Mouse (Mus musculus) midbrain, embryonic 14.5 days (tissue): Measurements from ENCODE around the gene Sf1. TPM values are rescaled to one million over a fixed set of nuclear protein-coding genes. Genes with fewer than 3 reads are reported as not detected.

Experiments used
- ATAC-seq: fragments of 200-750 bp; cut with Nextera tagmentation; 2 replicates; pipeline ENCODE4 v1.8.0; 2017; ENCODE audit warnings: moderate number of reproducible peaks, moderate library complexity; ENCODE audit not compliant: low FRiP score, low TSS enrichment
- DNase-seq: peaks from one replicate; pipeline ENCODE4 v3.0.0-alpha.2; 2015
- H3K27ac ChIP-seq: fragments of 300-500 bp; sonication (generic); replicated peaks from 2 replicates; pipeline ENCODE4 v1.5.1; 2014; ENCODE audit warnings: mild to moderate bottlenecking, low read depth, low read length, moderate library complexity
- H3K27me3 ChIP-seq: fragments of 300-500 bp; sonication (generic); 2 replicates; pipeline ENCODE4 v1.6.1; 2014; ENCODE audit warnings: low read length, control low read depth, mixed read lengths; ENCODE audit not compliant: control insufficient read depth, insufficient read depth
- H3K36me3 ChIP-seq: fragments of 300-500 bp; sonication (generic); 2 replicates; pipeline ENCODE4 v1.6.1; 2014; ENCODE audit warnings: low read length, control low read depth; ENCODE audit not compliant: control insufficient read depth, insufficient read depth
- H3K4me1 ChIP-seq: fragments of 300-500 bp; sonication (generic); 2 replicates; pipeline ENCODE4 v1.6.1; 2014; ENCODE audit warnings: mild to moderate bottlenecking, antibody characterized with exemption, low read length, control low read depth; ENCODE audit not compliant: control insufficient read depth, insufficient read depth
- H3K4me2 ChIP-seq: fragments of 300-500 bp; sonication (generic); 2 replicates; pipeline ENCODE4 v1.6.1; 2014; ENCODE audit warnings: mild to moderate bottlenecking, low read length, moderate library complexity
- H3K4me3 ChIP-seq: fragments of 300-500 bp; sonication (generic); replicated peaks from 2 replicates; pipeline ENCODE4 v1.5.1; 2014; ENCODE audit warnings: low read depth, low read length
- H3K9ac ChIP-seq: fragments of 300-500 bp; sonication (generic); replicated peaks from 2 replicates; pipeline ENCODE4 v1.6.1; 2014; ENCODE audit warnings: mild to moderate bottlenecking, low read length, moderate library complexity
- H3K9me3 ChIP-seq: fragments of 300-500 bp; sonication (generic); 2 replicates; pipeline ENCODE4 v1.6.1; 2016; ENCODE audit warnings: low read length, control low read depth, mixed read lengths; ENCODE audit not compliant: control insufficient read depth
- WGBS: fragments of 180-500 bp; shearing (Covaris S2); extraction: QIAGEN DNeasy Blood & Tissue Kit; methylation state at CpG from one replicate; pipeline ENCODE4 v1.1.7; 2014; 5-methylcytosine and 5-hydroxymethylcytosine counted together
- polyA plus RNA-seq: library from polyadenylated mRNA; unstranded; fragments of >200 nt; fragmentation: Nextera tagmentation; extraction: Ambion mirVana; gene quantifications from 2 replicates; pipeline ENCODE4 v1.2.1, GENCODE M21; 2014

Sf1 gene
- polyA plus RNA-seq, 1 experiment from 2014 or later = 125 TPM

GRCm38 (mm10) chr19:6384954-6385353 is 21.5 kb downstream of the Sf1 start:
- no peak for DNase-seq
- H3K4me2 ChIP-seq = no peak overlapping the region
- 0 out of 2 replicates have a peak, but pooled peaks cover 2% of the 10 kb centered on the region for H3K36me3 ChIP-seq
- H3K27me3 ChIP-seq = no peaks in the 10 kb centered on the region
- H3K27ac ChIP-seq = no peak overlapping the region
- no peak overlapping the region for H3K9ac ChIP-seq
- 0 out of 2 replicates have a peak, but pooled peaks cover 3% of the 10 kb centered on the region for H3K4me1 ChIP-seq
- ATAC-seq = no peak
- H3K9me3 ChIP-seq = no peaks in the 10 kb centered on the region
- H3K4me3 ChIP-seq = no peak overlapping the region
- 89% methylated on average over 11 of the region's 11 CpGs for WGBS

GRCm38 (mm10) chr19:6385419-6385818 is 21.9 kb downstream of the Sf1 start:
- ATAC-seq = no peak
- no peak for DNase-seq
- Histone ChIP-seq H3K27ac (no peak overlapping the region), H3K9ac (no peak overlapping the region), H3K4me3 (no peak overlapping the region), H3K36me3 (0 out of 2 replicates have a peak, but pooled peaks cover 2% of the 10 kb centered on the region), H3K27me3 (no peaks in the 10 kb centered on the region), H3K9me3 (no peaks in the 10 kb centered on the region), H3K4me1 (0 out of 2 replicates have a peak, but pooled peaks cover 3% of the 10 kb centered on the region), H3K4me2 (no peak overlapping the region)
- 79% methylated on average over 5 of the region's 5 CpGs for WGBS

- H3K9ac ChIP-seq = no peak overlapping the region
- no peak for ATAC-seq
- 79% methylated on average over 7 of the region's 7 CpGs for WGBS
- H3K36me3 ChIP-seq = 0 out of 2 replicates have a peak, but pooled peaks cover 2% of the 10 kb centered on the region
- no peak overlapping the region for H3K4me2 ChIP-seq
- DNase-seq = no peak
- 0 out of 2 replicates have a peak, but pooled peaks cover 3% of the 10 kb centered on the region for H3K4me1 ChIP-seq
- no peak overlapping the region for H3K4me3 ChIP-seq
- H3K27me3 ChIP-seq = no peaks in the 10 kb centered on the region
- no peak overlapping the region for H3K27ac ChIP-seq
- H3K9me3 ChIP-seq = no peaks in the 10 kb centered on the region
Observed at GRCm38 (mm10) chr19:6385821-6386220, 22.3 kb downstream of the Sf1 start.

GRCm38 (mm10) chr19:6386234-6386633 is 22.7 kb downstream of the Sf1 start:
- H3K4me2 ChIP-seq = no peak overlapping the region
- no peak overlapping the region for H3K4me3 ChIP-seq
- no peak overlapping the region for H3K27ac ChIP-seq
- whole genome bisulfite sequencing = 67% methylated on average over 9 of the region's 9 CpGs
- ATAC-seq = no peak
- H3K27me3 ChIP-seq = no peaks in the 10 kb centered on the region
- no peaks in the 10 kb centered on the region for H3K9me3 ChIP-seq
- no peak for DNase-seq
- H3K4me1 ChIP-seq = 0 out of 2 replicates have a peak, but pooled peaks cover 3% of the 10 kb centered on the region
- H3K36me3 ChIP-seq = no peaks in the 10 kb centered on the region
- H3K9ac ChIP-seq = no peak overlapping the region

- H3K9ac ChIP-seq = no peak overlapping the region
- H3K27ac ChIP-seq = no peak overlapping the region
- ATAC-seq (no peak), DNase-seq (no peak)
- 84% methylated on average over 13 of the region's 13 CpGs for WGBS
- no peaks in the 10 kb centered on the region for H3K9me3 ChIP-seq
- no peak overlapping the region for H3K4me3 ChIP-seq
- H3K4me2 ChIP-seq = no peak overlapping the region
- no peaks in the 10 kb centered on the region for H3K36me3 ChIP-seq
- H3K27me3 ChIP-seq = no peaks in the 10 kb centered on the region
- H3K4me1 ChIP-seq = 0 out of 2 replicates have a peak, but pooled peaks cover 3% of the 10 kb centered on the region
Observed at GRCm38 (mm10) chr19:6388006-6388405, 24.5 kb downstream of the Sf1 start.

GRCm38 (mm10) chr19:6389803-6390202 is 26.3 kb downstream of the Sf1 start:
- H3K27ac ChIP-seq = no peak overlapping the region
- peak overlapping the region; percentile 53 for H3K4me2 ChIP-seq
- no peaks in the 10 kb centered on the region for H3K36me3 ChIP-seq
- peak overlapping the region; percentile 34; the same call in 1 of the 2 replicates for H3K9ac ChIP-seq
- no peaks in the 10 kb centered on the region for H3K4me1 ChIP-seq
- ATAC-seq (no peak), DNase-seq (peak; percentile 48)
- H3K27me3 ChIP-seq = no peaks in the 10 kb centered on the region
- peak overlapping the region; percentile 26 for H3K4me3 ChIP-seq
- WGBS = 9% methylated on average over 16 of the region's 16 CpGs
- no peaks in the 10 kb centered on the region for H3K9me3 ChIP-seq

GRCm38 (mm10) chr19:6390251-6390650 is 26.8 kb downstream of the Sf1 start:
- H3K9me3 ChIP-seq = no peaks in the 10 kb centered on the region
- ATAC-seq = no peak

GRCm38 (mm10) chr19:6392743-6393393 is 29.4 kb downstream of the Sf1 start:
- no peaks in the 10 kb centered on the region for H3K4me1 ChIP-seq
- 96% methylated on average over 14 of the region's 14 CpGs for WGBS
- no peak overlapping the region for H3K27ac ChIP-seq
- H3K9ac ChIP-seq = no peak overlapping the region
- H3K36me3 ChIP-seq = no peaks in the 10 kb centered on the region
- no peak overlapping the region for H3K4me3 ChIP-seq
- H3K9me3 ChIP-seq = no peaks in the 10 kb centered on the region
- H3K27me3 ChIP-seq = no peaks in the 10 kb centered on the region
- DNase-seq (no peak), ATAC-seq (no peak)
- H3K4me2 ChIP-seq = no peak overlapping the region

More at GRCm38 (mm10) chr19:6390251-6390650, 26.8 kb downstream of the Sf1 start:
- H3K27ac ChIP-seq = no peak overlapping the region
- 63% methylated on average over 6 of the region's 6 CpGs for WGBS
- no peaks in the 10 kb centered on the region for H3K27me3 ChIP-seq
- no peaks in the 10 kb centered on the region for H3K4me1 ChIP-seq
- peak overlapping the region; percentile 53 for H3K4me2 ChIP-seq
- no peak for DNase-seq
- no peak overlapping the region for H3K9ac ChIP-seq
- no peak overlapping the region for H3K4me3 ChIP-seq
- no peaks in the 10 kb centered on the region for H3K36me3 ChIP-seq

- Histone ChIP-seq H3K27me3 (no peaks in the 10 kb centered on the region), H3K27ac (no peak overlapping the region), H3K9me3 (no peaks in the 10 kb centered on the region), H3K4me2 (no peak overlapping the region), H3K36me3 (no peaks in the 10 kb centered on the region), H3K4me3 (no peak overlapping the region), H3K9ac (no peak overlapping the region), H3K4me1 (0 out of 2 replicates have a peak, but pooled peaks cover 3% of the 10 kb centered on the region)
- 91% methylated on average over 16 of the region's 16 CpGs for WGBS
- ATAC-seq (no peak), DNase-seq (no peak)
Observed at GRCm38 (mm10) chr19:6393637-6394036, 30.1 kb downstream of the Sf1 start.
